In the genomic region with DNA sequence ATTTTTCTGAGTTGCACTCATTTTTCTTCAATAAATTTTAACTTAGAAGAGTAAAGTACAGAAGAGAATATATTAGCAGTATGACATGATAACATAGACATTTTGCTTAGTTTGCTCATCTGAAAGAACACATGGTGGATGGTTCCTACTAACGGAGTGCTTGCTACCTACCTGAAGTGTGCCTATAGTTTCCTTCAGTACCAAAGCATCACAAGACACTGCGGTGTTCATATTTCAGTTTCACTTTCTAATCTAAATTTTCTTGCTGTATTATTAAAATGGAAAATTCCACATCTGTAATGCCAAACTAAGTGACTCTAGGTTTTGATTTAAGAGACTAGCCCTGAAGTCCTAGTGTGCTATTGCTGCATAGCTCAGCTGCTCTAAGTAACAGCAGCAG, we compare ENCODE assay signal across 19 mouse cellular contexts.
A peak's percentile ranks its signal among the peaks of the same experiment; 100 is the strongest.
DNase-seq lines count a peak whose midpoint lies in the region; ATAC-seq and TF ChIP-seq lines count a peak whose summit lies in the region.
"Had no signal": no experiment of that assay in that cellular context is flagged by ENCODE, and none has a peak within 500 bp of the region (broad histone marks: within the 10 kb centered on the region; RNA-seq: fewer than 3 reads in every experiment).

No protein-coding gene starts in this region.

- peak; percentile 59 for DNase-seq in kidney, postnatal 0 days (ENCODE audit: low spot score)
- peak; percentile 16 for DNase-seq in CD4-positive, CD25-positive, alpha-beta regulatory T cell, adult 2 months (ENCODE audit: low read depth, low spot score)
- peak; percentile 47 for DNase-seq in induced T-regulatory cell, adult 2 months (ENCODE audit: low read depth)
- DNase-seq in spleen, postnatal 10 days (ENCODE audit: low spot score in 2 of 2) = no peak
- no peak for DNase-seq in cerebellum, adult 18-20 months
- no peak for DNase-seq in gastrocnemius, postnatal 25 days
- DNase-seq: adrenal gland, adult 8-10 months; B cell, adult 2 months; cerebellum, adult 11 months; cerebellum, adult 9-10 months; cerebellum, postnatal 25 days; gastrocnemius, postnatal 10 days had no signal

- no peak for TF ChIP-seq CTCF in kidney, postnatal 0 days (IDR thresholded peaks at IDR 0.05; ENCODE audit: low read depth)

- no peaks in the 10 kb centered on the region for H3K27me3 ChIP-seq in kidney, postnatal 0 days (ENCODE audit: insufficient read depth, low read length)
- no peaks in the 10 kb centered on the region for H3K27me3 ChIP-seq in kidney, embryonic 14.5 days (ENCODE audit: control insufficient read depth, insufficient read depth, low read length)
- H3K27me3 ChIP-seq: embryonic facial prominence, embryonic 13.5 days; forebrain, embryonic 12.5 days; heart, embryonic 12.5 days had no signal

- H3K27ac ChIP-seq in kidney, postnatal 0 days = no peak overlapping the region
- H3K27ac ChIP-seq in kidney, embryonic 14.5 days (ENCODE audit: low read depth, low read length) = no peak overlapping the region; the same call in 1 of the 2 replicates
- H3K27ac ChIP-seq: embryonic facial prominence, embryonic 13.5 days; forebrain, embryonic 12.5 days; hindbrain, embryonic 10.5 days; hindbrain, embryonic 14.5 days had no signal

- no peak overlapping the region for H3K4me2 ChIP-seq in kidney, postnatal 0 days (ENCODE audit: low read length)
- no peak overlapping the region for H3K4me2 ChIP-seq in kidney, embryonic 14.5 days (replicated peaks; ENCODE audit: low read depth, low read length)
- H3K4me2 ChIP-seq: embryonic facial prominence, embryonic 13.5 days; forebrain, embryonic 12.5 days; heart, embryonic 12.5 days; hindbrain, embryonic 14.5 days had no signal

- no peak overlapping the region for H3K9ac ChIP-seq in kidney, postnatal 0 days (ENCODE audit: low read depth, low read length)
- H3K9ac ChIP-seq in kidney, embryonic 14.5 days (ENCODE audit: low read depth, low read length) = no peak overlapping the region
- H3K9ac ChIP-seq: embryonic facial prominence, embryonic 13.5 days; forebrain, embryonic 12.5 days; heart, embryonic 12.5 days; hindbrain, embryonic 14.5 days had no signal

- no peaks in the 10 kb centered on the region for H3K4me1 ChIP-seq in kidney, postnatal 0 days (replicated peaks; ENCODE audit: insufficient read depth, low read length)
- H3K4me1 ChIP-seq in kidney, embryonic 14.5 days (ENCODE audit: control insufficient read depth, insufficient read depth, low read length) = no peaks in the 10 kb centered on the region
- H3K4me1 ChIP-seq: embryonic facial prominence, embryonic 13.5 days; forebrain, embryonic 12.5 days; heart, embryonic 12.5 days; hindbrain, embryonic 10.5 days had no signal

- no peaks in the 10 kb centered on the region for H3K9me3 ChIP-seq in kidney, postnatal 0 days (replicated peaks; ENCODE audit: low read length)
- no peaks in the 10 kb centered on the region for H3K9me3 ChIP-seq in kidney, embryonic 14.5 days (ENCODE audit: control insufficient read depth, low read length)
- H3K9me3 ChIP-seq: embryonic facial prominence, embryonic 13.5 days; forebrain, embryonic 12.5 days; heart, embryonic 12.5 days; hindbrain, embryonic 10.5 days had no signal

- no peak for ATAC-seq in kidney, postnatal 0 days (replicated peaks; ENCODE audit: low FRiP score, low read depth)
- ATAC-seq in kidney, embryonic 14.5 days (ENCODE audit: low FRiP score, low TSS enrichment) = no peak
- ATAC-seq: forebrain, embryonic 16.5 days had no signal

- no peak overlapping the region for H3K4me3 ChIP-seq in kidney, postnatal 0 days (replicated peaks; ENCODE audit: low read depth, low read length)
- H3K4me3 ChIP-seq in kidney, embryonic 14.5 days (ENCODE audit: low read length) = no peak overlapping the region
- H3K4me3 ChIP-seq: embryonic facial prominence, embryonic 13.5 days; forebrain, embryonic 12.5 days; heart, embryonic 12.5 days; hindbrain, embryonic 10.5 days had no signal

- no peaks in the 10 kb centered on the region for H3K36me3 ChIP-seq in kidney, postnatal 0 days (ENCODE audit: insufficient read depth, low read length)
- H3K36me3 ChIP-seq in kidney, embryonic 14.5 days (ENCODE audit: control insufficient read depth, insufficient read depth, low read length) = no peaks in the 10 kb centered on the region
- H3K36me3 ChIP-seq: embryonic facial prominence, embryonic 13.5 days; forebrain, embryonic 12.5 days; heart, embryonic 12.5 days; hindbrain, embryonic 10.5 days had no signal

- 71% methylated on average over 2 of the region's 2 CpGs for WGBS in kidney, postnatal 0 days
- WGBS in kidney, embryonic 14.5 days = 68% methylated on average over 2 of the region's 2 CpGs

Comparison
In these comparisons a context has a peak if more than half of its experiments do, and no peak if none do; other contexts are left out.
1. DNase-seq: peak in kidney, postnatal 0 days (single experiment), CD4-positive, CD25-positive, alpha-beta regulatory T cell, adult 2 months (single experiment) and induced T-regulatory cell, adult 2 months (single experiment); none in spleen, postnatal 10 days (0 of 2), cerebellum, adult 18-20 months (0 of 2) and gastrocnemius, postnatal 25 days (single experiment).